Mouse (Mus musculus): ENCODE measurements at regions not wholly inside any gene's neighbourhood (a gene's known extent, or its start where the extent isn't known, plus 50 kb on each side); places are given as distances from the start of the nearest gene placed in this dataset.

- DNase-seq = peak; percentile 88 to 90
Measured at GRCm38 (mm10) chr5:93328059-93328458, 61.0 kb downstream of the Ccng2 start.

- no peak for DNase-seq
Measured at GRCm38 (mm10) chr5:93330851-93331250, 63.8 kb downstream of the Ccng2 start.

GRCm38 (mm10) chr5:93353101-93353500 lies 86.0 kb downstream of the Ccng2 start:
- DNase-seq = no peak
